Mouse (Mus musculus) adrenal gland, postnatal 36 days (tissue): ENCODE data around the gene Zkscan17. TPM values are rescaled to one million over a fixed set of nuclear protein-coding genes. Genes with fewer than 3 reads are reported as not detected.
"Not testable (repeated sequence)": the region's sequence is repeated elsewhere in the genome, so short reads cannot be mapped to it uniquely, and the experiment has no call there.

ENCODE experiments used
- DNase-seq, 2 experiments: peaks; one replicate each; pipeline ENCODE4 v3.0.0; 2021; ENCODE audit warnings: mixed read lengths in 1 of 2
- long read RNA-seq, 2 experiments: library from polyadenylated mRNA; stranded (forward); transcript quantifications; one replicate each; pipeline ENCODE4 v2.0.0; 2021; ENCODE audit warnings: borderline sequencing depth in 2 of 2
- total RNA-seq, 2 experiments: library from RNA; stranded (reverse); gene quantifications; 2 replicates each; pipeline ENCODE4 v1.2.3; 2021

Gene Zkscan17
- 10 to 100 TPM; 17.5 to 24.9 TPM for total RNA-seq
- long read RNA-seq, experiment 1, partial matches to known transcripts = 0 of 16 reads
- long read RNA-seq, experiment 1, other reads (novel, unspliced or antisense) = 16 of 16 reads
- long read RNA-seq, experiment 2, partial matches to known transcripts = 1 of 7 reads
- long read RNA-seq, experiment 2, other reads (novel, unspliced or antisense) = 6 of 7 reads

- peak; percentile 40 to 51 for DNase-seq
Measured at GRCm38 (mm10) chr11:59526472-59527080, at the start of gene Zkscan17. Gene Zkscan17, minus strand, starts transcription at chr11:59526751.

DNA sequence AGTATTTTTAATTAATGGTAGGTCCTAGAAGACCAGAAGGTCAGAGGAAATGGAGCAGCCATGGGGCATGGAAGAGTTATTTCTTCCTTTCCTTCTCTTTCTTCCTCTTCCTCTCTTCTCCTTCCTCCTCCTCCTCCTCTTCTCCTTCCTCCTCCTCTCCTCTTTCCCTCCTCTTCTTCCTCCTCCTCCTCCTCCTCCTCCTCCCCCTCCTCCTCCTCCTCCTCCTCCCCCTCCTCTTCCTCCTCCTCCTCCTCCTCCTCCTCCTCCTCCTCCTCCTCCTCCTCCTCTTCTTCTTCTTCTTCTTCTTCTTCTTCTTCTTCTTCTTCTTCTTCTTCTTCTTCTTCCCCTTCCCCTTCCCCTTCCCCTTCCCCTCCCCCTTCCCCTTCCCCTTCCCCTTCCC, 49.6 kb upstream of the Zkscan17 start, which contains the start of gene Olfr222:
Olfr222 (minus strand) TSS at position 101 of the 400 bp plus-strand sequence.
- not testable (repeated sequence) for DNase-seq

DNA sequence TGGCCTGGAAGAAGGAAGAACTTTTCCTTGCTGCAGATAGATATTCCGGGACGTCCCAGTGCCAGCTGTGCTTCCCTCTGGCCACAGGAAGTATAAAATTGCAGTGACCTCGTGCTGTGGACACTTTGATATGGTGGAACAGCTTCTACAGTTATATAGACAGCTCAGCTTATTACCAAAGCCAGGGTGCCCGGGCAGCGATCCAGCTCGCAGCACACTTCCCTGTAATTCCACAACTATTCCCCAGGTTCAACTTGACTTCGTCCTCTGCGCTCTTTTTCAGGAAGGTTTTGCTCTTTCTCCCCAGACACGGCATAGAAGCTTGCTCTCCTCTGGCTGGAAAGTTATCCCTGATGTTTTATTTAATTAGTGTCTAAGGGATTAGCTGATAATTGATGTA, 49.2 kb upstream of the Zkscan17 start:
- peak in 1 of 2 experiments; percentile 44 for DNase-seq

GRCm38 (mm10) chr11:59569306-59569705, 42.8 kb upstream of the Zkscan17 start:
- DNase-seq = peak in 1 of 2 experiments; percentile 15

GRCm38 (mm10) chr11:59562837-59563236, 36.3 kb upstream of the Zkscan17 start:
- no peak for DNase-seq

- DNase-seq = no peak
Measured at GRCm38 (mm10) chr11:59562336-59562735, 35.8 kb upstream of the Zkscan17 start.

GRCm38 (mm10) chr11:59560906-59561305, 34.4 kb upstream of the Zkscan17 start:
- no peak for DNase-seq

DNA sequence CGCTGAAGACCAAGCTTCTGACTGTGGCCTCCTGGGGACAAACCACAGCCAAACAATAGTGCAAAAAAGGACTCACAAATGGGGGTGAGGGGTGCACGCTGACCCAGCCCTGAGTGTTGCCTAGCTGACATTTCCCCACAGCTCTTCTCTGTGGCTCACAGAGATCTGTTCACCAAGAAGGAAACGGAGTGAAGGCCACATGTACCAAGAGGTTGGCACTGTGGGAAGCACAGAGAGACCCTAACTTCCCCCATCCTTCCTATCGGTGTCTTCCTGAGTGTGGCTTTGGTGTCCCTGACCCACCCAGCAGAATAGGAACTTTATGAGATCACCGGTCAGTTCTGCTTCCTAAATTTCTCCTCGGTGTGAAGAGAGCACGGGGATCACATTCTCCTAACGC, 28.0 kb upstream of the Zkscan17 start:
- no peak for DNase-seq

DNA sequence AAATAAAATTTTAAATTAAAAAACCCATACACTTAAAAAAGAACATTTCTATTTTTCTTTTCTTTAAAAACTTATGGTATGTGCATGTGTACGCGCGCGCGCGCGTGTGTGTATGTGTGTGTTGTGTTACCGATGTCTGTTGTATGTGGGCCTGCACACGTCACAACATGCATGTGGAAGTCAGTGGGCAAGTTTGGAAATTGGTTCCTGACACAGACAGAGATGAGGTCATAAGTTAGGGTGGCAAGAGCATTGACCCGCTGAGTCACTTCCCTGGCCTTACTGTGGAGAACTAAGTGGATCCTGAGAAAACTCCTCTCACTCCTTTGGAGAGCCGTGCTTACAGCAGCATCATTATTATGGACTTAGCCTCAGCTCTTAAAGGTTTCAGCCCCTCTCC, 27.6 kb upstream of the Zkscan17 start:
- no peak for DNase-seq

GRCm38 (mm10) chr11:59544005-59544404, 17.5 kb upstream of the Zkscan17 start:
- no peak for DNase-seq

- DNase-seq = no peak
Measured at GRCm38 (mm10) chr11:59543376-59543775, 16.8 kb upstream of the Zkscan17 start.

DNA sequence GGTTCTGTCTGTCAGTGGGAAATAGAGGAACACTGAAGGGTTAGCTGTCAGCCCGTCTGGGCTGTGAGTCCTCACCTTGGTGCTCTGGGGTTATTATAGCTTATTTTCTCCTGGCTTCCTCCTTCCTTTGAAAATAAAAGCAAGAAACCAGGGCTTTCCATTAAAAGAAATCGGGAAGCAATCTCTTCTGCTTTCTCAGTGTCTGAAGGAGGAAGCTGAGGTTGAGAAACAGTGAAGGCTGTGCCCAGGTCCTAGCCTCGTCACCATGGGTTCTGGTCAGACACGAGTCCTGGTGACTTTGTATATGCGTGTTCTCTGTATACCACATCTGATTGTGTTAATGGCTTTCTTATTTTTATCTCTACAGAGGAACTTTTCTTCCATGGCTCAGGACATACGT, 15.9 kb upstream of the Zkscan17 start:
- no peak for DNase-seq

- DNase-seq = no peak
Measured at GRCm38 (mm10) chr11:59541324-59541723, 14.8 kb upstream of the Zkscan17 start, which contains the start of gene Nlrp3. Gene Nlrp3, plus strand, starts transcription at chr11:59541568.

DNA sequence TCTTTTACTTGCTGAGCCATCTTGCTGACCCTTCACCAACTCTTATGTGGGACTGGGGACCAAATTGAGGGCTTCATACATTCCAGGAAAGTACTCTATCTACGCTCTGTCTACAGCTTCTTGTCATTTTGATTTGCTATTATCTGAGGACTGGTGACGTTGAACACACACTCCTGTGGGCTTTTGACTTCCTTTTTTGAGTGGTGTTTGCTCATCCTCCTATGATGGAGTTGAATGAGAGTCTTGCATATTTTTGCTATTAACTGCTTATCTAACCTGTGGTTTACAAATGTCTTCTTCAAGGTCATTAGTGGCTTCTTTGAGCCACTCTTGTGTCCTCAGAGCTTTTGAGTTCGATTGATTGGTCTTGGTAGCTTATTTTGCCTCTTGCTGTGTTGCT, 13.6 kb upstream of the Zkscan17 start:
- no peak for DNase-seq

DNA sequence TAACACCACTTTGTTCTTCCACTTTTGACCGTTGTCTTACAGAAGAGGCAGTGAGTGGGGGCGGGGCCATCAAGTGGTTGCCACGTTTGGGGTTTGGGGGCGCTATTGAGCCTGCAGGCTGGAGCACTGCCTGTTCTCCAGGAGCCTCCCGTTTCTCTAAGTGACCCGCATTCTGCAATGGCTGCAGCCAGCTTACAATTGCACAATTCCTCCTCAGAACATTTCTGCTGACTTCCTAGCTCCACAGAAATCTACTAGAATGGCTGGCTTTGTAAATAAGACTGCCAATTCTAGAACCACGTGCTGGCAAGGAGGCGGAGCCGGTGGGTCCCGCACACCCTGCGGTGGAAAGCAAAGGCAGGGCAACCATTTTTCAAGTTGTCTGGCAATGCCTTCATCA, 11.8 kb upstream of the Zkscan17 start:
- DNase-seq = peak; percentile 59 to 77

DNA sequence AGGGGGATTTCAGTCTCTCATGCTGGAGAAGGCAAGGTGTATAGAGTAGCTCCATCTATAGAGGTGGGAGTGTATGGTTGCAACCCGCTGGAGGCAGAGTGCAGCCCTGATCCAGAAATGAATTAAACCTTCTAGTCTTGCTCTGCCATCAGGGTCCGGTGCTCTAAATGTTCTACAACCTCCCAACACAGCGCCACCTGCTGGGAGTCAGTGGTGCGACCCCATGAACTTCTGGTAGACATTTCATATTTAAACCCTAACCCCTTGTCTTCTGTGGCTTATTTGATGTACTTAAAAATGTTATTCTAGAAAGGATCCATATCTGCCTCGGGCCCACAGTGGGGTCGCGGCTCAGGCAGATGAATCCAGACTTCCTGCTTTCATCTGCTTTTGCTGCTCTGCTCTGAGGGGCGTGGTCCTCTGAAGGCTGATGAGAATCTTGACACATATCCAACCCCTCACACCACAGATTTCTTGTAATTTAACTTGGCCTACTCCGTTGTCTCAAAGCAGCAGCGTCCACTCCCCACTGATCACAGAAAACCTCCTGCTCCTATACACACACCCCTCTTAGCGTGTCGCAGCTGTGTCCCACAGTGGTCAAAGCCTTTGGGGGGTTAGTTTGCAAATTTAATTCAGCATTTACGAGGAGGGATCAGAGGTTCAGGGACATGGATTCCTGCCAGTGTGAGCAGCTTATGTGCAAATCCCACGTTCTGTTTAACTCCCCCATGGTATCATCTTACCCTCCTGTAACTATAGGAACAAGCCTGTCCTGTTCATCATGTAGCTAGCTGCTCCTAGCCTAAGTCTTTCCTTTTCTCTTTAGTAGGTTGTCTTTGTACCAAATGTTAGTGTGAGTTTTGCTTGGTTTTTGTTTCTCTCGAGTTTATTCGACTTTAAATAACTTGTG, 10.9 kb upstream of the Zkscan17 start:
- peak; percentile 41 to 52 for DNase-seq

GRCm38 (mm10) chr11:59531562-59531961, 5.0 kb upstream of the Zkscan17 start:
- no peak for DNase-seq

- DNase-seq = no peak
Measured at GRCm38 (mm10) chr11:59530870-59531535, 4.5 kb upstream of the Zkscan17 start.

DNA sequence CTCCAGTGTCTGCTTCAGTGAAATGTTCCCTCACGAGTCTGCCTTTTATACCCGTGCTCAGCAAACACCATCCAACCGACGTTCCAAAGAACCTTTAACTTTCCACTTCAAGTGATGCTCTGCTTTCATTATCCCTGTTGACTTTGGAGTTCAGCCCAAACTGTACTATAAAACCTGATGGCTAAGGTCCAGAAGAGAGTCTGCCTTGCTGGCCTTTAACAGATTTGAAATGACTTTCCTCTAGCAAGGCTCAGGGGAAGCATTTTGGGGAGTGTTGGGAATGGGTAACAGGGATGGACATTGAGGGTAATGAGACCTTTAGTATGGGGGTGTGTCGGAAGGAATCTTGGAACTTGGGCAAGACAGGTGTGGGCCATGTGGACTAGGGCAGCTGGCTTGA, 3.7 kb upstream of the Zkscan17 start:
- DNase-seq = no peak

- DNase-seq = peak; percentile 70 to 84
Measured at GRCm38 (mm10) chr11:59525237-59525636, 1.3 kb downstream of the Zkscan17 start.

DNA sequence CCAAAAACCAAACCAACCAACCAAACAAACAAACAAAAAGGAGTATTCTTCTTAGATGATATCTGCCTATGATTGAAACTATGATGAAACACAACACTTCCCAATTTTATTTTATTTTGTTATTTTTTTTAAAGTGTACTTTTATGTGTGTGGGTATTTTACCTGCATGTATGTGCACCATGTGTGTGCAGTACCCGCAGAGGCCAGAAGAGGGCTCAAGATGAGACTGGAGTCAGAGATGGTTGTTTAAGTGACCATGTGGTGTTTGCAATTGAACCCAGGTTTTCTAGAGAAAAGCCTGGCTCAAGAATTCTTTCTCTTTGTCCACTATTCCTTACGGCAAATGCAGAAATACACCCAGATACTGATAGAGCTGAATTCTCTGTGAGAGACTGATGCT, 2.4 kb downstream of the Zkscan17 start:
- DNase-seq = no peak
